Mouse (Mus musculus) megakaryocyte, embryonic 14.5 days (primary cell): ENCODE measurements around the gene Afap1. TPM values are rescaled to one million over a fixed set of nuclear protein-coding genes. Genes with fewer than 3 reads are reported as not detected.
A peak's percentile ranks its signal among the peaks of the same experiment; 100 is the strongest.

Experiments used
- H3K27me3 ChIP-seq: replicated peaks from 2 replicates; pipeline ENCODE3; 2012; ENCODE audit warnings: inconsistent platforms
- H3K36me3 ChIP-seq: replicated peaks from 2 replicates; pipeline ENCODE3; 2012; ENCODE audit warnings: low read length, inconsistent platforms, mixed read lengths
- H3K4me1 ChIP-seq: 2 replicates; pipeline ENCODE4 v1.6.1; 2012; ENCODE audit warnings: inconsistent platforms
- H3K4me3 ChIP-seq: replicated peaks from 2 replicates; pipeline ENCODE3; 2012; ENCODE audit warnings: moderate library complexity, mild to moderate bottlenecking, inconsistent platforms
- H3K9me3 ChIP-seq: 2 replicates; pipeline ENCODE4 v1.6.1; 2012; ENCODE audit warnings: inconsistent platforms
- FLI1 ChIP-seq: IDR thresholded peaks from 2 replicates; pipeline ENCODE4 v1.6.1; 2012; ENCODE audit warnings: low read length, inconsistent platforms, mixed read lengths
- GATA1 ChIP-seq: IDR thresholded peaks from 3 replicates; pipeline ENCODE4 v1.6.1; 2012; ENCODE audit warnings: mixed read lengths, low read length, inconsistent platforms, borderline replicate concordance
- polyA plus RNA-seq: library from polyadenylated mRNA; stranded (reverse); fragments of >175 nt; gene quantifications from 2 replicates; pipeline ENCODE4 v1.2.3, GENCODE M21; 2012; ENCODE audit warnings: low replicate concordance; ENCODE audit not compliant: insufficient read depth

Afap1 gene
- polyA plus RNA-seq: 0.21 and 0.40 TPM in 2 replicates

DNA sequence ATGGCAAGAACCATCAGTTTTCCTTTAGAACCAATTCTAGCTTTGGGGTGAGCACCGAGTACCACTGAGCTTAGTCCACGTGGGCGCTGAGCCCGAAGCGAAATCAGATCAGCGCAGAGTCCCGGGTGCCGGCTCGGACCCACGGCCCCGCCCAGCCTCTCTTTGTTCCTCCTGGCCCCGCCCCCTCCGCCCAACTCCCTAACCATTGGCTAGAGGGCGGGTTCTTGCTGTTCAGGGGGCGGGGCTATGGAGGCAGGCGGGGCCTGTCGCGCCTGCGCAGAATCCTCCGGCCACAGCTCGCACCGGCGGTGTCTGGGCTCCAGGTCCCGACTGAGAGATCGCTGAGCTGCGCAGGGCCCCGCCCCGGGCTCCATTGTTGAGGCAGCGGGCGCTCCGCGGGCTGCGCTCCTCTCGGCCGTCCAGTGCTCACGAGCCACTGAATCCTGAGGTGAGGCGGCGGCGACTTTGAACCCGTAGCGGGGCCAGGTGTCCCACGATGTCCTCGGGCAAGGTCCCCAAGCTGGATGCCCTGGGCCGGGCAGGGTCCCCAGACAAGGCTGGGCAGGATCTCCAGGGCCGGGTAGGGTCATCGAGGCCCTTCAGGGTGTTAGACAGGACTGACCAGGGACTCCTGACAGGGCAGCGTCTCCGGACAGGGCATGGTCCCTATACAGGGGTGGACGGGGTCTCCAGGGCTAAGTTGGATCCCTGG is at the start of gene Afap1:
Gene Afap1 (plus strand): TSS at position 227 of the 712 bp plus-strand sequence.
- H3K4me1 ChIP-seq: peaks cover 12% of the 10 kb centered on the region
- TF ChIP-seq FLI1: no peak
- TF ChIP-seq GATA1: no peak
- no peaks in the 10 kb centered on the region for H3K9me3 ChIP-seq
- peak within 1 kb of the TSS; percentile 85 for H3K4me3 ChIP-seq
- peaks cover 74% of the 10 kb centered on the region for H3K27me3 ChIP-seq
- H3K36me3 ChIP-seq: no peaks in the 10 kb centered on the region

DNA sequence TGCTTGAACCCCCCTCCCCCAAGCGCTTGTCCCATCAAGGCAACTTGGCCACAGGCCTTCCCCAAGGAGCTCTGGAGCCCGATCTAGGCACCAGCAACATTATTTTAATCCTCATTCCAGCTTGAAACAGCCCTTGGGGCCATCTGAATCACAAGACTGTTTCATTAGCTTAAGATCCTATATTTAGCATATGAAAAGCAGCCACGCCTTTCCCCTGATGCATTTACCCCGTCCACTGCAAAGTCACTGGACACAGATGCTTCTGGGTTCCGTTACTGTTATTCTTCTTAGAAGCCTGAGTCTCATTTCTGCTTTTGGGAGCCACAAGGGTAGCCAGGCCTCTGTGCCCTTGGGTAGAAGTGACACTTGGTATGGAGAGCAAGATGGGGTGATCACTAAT is 41.6 kb upstream of the Afap1 start:
- peaks cover 79% of the 10 kb centered on the region for H3K27me3 ChIP-seq
- no peaks in the 10 kb centered on the region for H3K9me3 ChIP-seq
- no peak overlapping the region for H3K4me3 ChIP-seq
- no peaks in the 10 kb centered on the region for H3K36me3 ChIP-seq
- H3K4me1 ChIP-seq: no peaks in the 10 kb centered on the region; the same call in 1 of the 2 replicates
- TF ChIP-seq GATA1 (no peak), FLI1 (no peak)

- Histone ChIP-seq H3K4me3 (no peak overlapping the region), H3K36me3 (no peaks in the 10 kb centered on the region), H3K27me3 (peaks cover 71% of the 10 kb centered on the region), H3K9me3 (no peaks in the 10 kb centered on the region), H3K4me1 (no peaks in the 10 kb centered on the region; the same call in 1 of the 2 replicates)
- TF ChIP-seq FLI1 (no peak), GATA1 (no peak)
These were observed 39.7 kb upstream of the Afap1 start for GRCm38 (mm10) chr5:35853463-35853862.

DNA sequence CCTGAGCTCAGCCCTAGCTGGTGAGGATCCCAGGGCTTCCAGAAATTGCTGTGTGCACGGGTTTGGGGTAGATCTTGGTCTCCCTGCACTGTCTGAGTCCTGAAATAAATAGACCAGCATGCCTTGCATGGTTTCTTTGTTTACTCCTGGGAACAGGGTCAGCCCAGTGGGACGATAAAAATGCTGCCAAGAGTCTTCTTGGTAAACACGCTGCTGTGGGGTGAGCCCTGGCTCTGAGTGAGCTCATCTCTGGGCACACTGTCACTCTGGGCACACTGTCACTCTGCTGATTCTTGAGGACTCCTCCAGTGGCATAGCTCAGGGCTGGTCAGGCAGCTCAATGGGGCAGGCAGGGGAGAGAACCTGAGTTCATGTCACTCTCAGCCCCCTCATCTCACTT is 36.9 kb upstream of the Afap1 start:
- Histone ChIP-seq H3K4me1 (no peaks in the 10 kb centered on the region; the same call in 1 of the 2 replicates), H3K9me3 (no peaks in the 10 kb centered on the region), H3K4me3 (no peak overlapping the region), H3K27me3 (peaks cover 66% of the 10 kb centered on the region), H3K36me3 (no peaks in the 10 kb centered on the region)
- TF ChIP-seq FLI1: no peak
- TF ChIP-seq GATA1: no peak

- Histone ChIP-seq H3K4me3 (no peak overlapping the region), H3K36me3 (no peaks in the 10 kb centered on the region), H3K9me3 (no peaks in the 10 kb centered on the region), H3K27me3 (peaks cover 68% of the 10 kb centered on the region), H3K4me1 (no peaks in the 10 kb centered on the region)
- no peak for TF ChIP-seq GATA1
These were observed 35.0 kb upstream of the Afap1 start for GRCm38 (mm10) chr5:35858069-35858468.

GRCm38 (mm10) chr5:35861456-35861855 is 31.7 kb upstream of the Afap1 start:
- TF ChIP-seq FLI1 (no peak), GATA1 (no peak)
- Histone ChIP-seq H3K27me3 (peaks cover 66% of the 10 kb centered on the region), H3K4me3 (no peak overlapping the region), H3K36me3 (no peaks in the 10 kb centered on the region), H3K9me3 (no peaks in the 10 kb centered on the region), H3K4me1 (no peaks in the 10 kb centered on the region)

DNA sequence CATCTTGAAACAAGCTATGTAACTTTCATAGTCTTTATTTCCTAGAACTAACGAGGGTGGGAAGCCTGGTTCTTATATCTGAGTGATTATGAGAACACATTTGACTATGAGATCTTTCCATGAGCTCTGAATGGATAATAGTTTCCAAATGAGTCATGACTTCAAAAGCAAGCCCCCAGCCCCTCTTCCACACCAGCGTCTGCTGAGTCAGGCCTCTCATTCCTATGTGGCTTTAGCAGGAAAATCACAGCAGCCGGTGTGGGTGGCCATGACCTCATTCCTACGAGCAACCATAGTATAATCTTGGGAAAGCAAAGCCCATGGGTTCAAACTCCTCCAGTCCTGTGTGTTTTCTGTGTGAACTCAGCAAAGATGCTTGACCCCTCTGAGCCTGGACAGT is 23.1 kb upstream of the Afap1 start:
- no peak for TF ChIP-seq GATA1
- TF ChIP-seq FLI1: no peak
- Histone ChIP-seq H3K27me3 (peaks cover 69% of the 10 kb centered on the region), H3K9me3 (no peaks in the 10 kb centered on the region), H3K36me3 (no peaks in the 10 kb centered on the region), H3K4me1 (no peaks in the 10 kb centered on the region), H3K4me3 (no peak overlapping the region)

DNA sequence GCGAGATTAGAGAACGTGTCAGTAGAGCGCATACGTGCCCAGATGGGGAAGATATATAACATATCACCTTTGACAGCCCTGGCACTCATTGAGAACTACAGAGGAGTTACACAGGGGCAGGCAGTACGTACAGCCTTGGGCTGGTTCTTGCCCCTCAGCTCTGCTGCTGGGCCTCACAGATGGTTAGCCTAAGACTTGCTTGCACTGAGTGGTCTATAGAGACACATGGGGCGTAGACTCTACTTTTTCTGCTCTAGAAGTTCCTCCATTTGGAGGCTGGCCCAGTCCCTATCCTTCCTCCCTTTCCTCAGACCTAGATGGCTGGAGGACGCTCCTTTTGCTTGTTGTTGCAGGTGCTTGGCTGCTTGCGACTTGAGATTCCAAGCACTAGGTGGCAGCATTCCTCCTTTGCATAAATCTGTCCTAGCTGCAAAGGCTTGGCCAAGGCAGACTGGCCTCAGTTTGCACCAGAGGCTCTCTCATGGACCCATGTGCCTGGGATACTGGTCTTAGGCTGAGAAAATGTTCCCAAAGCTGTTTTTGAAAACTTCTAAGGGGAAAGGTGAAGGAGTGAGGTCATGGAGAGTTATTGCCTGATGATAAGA is 22.6 kb upstream of the Afap1 start:
- Histone ChIP-seq H3K27me3 (peaks cover 70% of the 10 kb centered on the region), H3K4me1 (no peaks in the 10 kb centered on the region), H3K4me3 (no peak overlapping the region), H3K36me3 (no peaks in the 10 kb centered on the region), H3K9me3 (no peaks in the 10 kb centered on the region)
- no peak for TF ChIP-seq FLI1
- no peak for TF ChIP-seq GATA1

- Histone ChIP-seq H3K4me3 (no peak overlapping the region), H3K36me3 (no peaks in the 10 kb centered on the region), H3K4me1 (peaks cover 6% of the 10 kb centered on the region; the same call in 1 of the 2 replicates), H3K9me3 (no peaks in the 10 kb centered on the region), H3K27me3 (peaks cover 67% of the 10 kb centered on the region)
- TF ChIP-seq GATA1 (no peak), FLI1 (no peak)
These were observed 19.7 kb upstream of the Afap1 start for GRCm38 (mm10) chr5:35873382-35873781.

- H3K36me3 ChIP-seq: no peaks in the 10 kb centered on the region
- peaks cover 6% of the 10 kb centered on the region; the same call in 1 of the 2 replicates for H3K4me1 ChIP-seq
- no peaks in the 10 kb centered on the region for H3K9me3 ChIP-seq
- no peak overlapping the region for H3K4me3 ChIP-seq
- peaks cover 73% of the 10 kb centered on the region for H3K27me3 ChIP-seq
- TF ChIP-seq GATA1 (no peak), FLI1 (no peak)
These were observed 16.9 kb upstream of the Afap1 start for GRCm38 (mm10) chr5:35876236-35876635.

- peaks cover 6% of the 10 kb centered on the region; the same call in 1 of the 2 replicates for H3K4me1 ChIP-seq
- no peak for TF ChIP-seq FLI1
- TF ChIP-seq GATA1: no peak
- no peaks in the 10 kb centered on the region for H3K36me3 ChIP-seq
- H3K27me3 ChIP-seq: peaks cover 61% of the 10 kb centered on the region
- H3K9me3 ChIP-seq: no peaks in the 10 kb centered on the region
- H3K4me3 ChIP-seq: no peak overlapping the region
These were observed 13.9 kb upstream of the Afap1 start for GRCm38 (mm10) chr5:35879199-35879598.
